Mouse (Mus musculus) CH12.LX (cell line): Measurements from ENCODE around the gene March9. TPM values are rescaled to one million over a fixed set of nuclear protein-coding genes. Genes with fewer than 3 reads are reported as not detected.
"Not testable (repeated sequence)": the region's sequence is repeated elsewhere in the genome, so short reads cannot be mapped to it uniquely, and the experiment has no call there.

Source experiments
- DNase-seq: peaks from one replicate; pipeline ENCODE4 v3.0.0-alpha.2; 2013; ENCODE audit errors: extremely low read depth
- H3K27ac ChIP-seq: 2 replicates; pipeline ENCODE4 v1.5.1; 2012; ENCODE audit warnings: low read depth, mild to moderate bottlenecking, control low read depth, moderate library complexity; ENCODE audit not compliant: insufficient read depth
- H3K27me3 ChIP-seq: replicated peaks from 2 replicates; pipeline ENCODE3; 2012; ENCODE audit warnings: inconsistent platforms
- H3K36me3 ChIP-seq, 2 experiments: replicated peaks in 1 of 2; 2 replicates each; pipeline versions ENCODE3 to v1.6.1; 2012; ENCODE audit warnings: inconsistent platforms in 1 of 2, low read length in 1 of 2, mild to moderate bottlenecking in 1 of 2, mixed read lengths in 1 of 2, moderate library complexity in 1 of 2; ENCODE audit not compliant: control insufficient read depth in 1 of 2, insufficient read depth in 1 of 2
- H3K4me1 ChIP-seq, 2 experiments: 2 replicates each; pipeline ENCODE4 v1.6.1; 2012; ENCODE audit warnings: inconsistent platforms in 1 of 2, moderate library complexity in 1 of 2; ENCODE audit not compliant: insufficient read depth in 2 of 2, control insufficient read depth in 1 of 2
- H3K4me2 ChIP-seq: 2 replicates; pipeline ENCODE4 v1.6.1; 2012; ENCODE audit warnings: low read depth, mild to moderate bottlenecking, control low read depth; ENCODE audit not compliant: poor library complexity, insufficient read depth, severe bottlenecking
- H3K4me3 ChIP-seq, 3 experiments: fragments of 150-350 bp in 1 of 3; sonication (generic) in 1 of 3; replicated peaks in 1 of 3; 2 replicates each; pipeline versions ENCODE3 to v1.5.1; 2011 to 2012; ENCODE audit warnings: low read depth in 2 of 3, low read length in 2 of 3, mild to moderate bottlenecking in 2 of 3, moderate library complexity in 2 of 3, control low read depth in 1 of 3, improper control_type of control experiment in 1 of 3, inconsistent platforms in 1 of 3, mixed read lengths in 1 of 3; ENCODE audit not compliant: poor library complexity in 1 of 3
- H3K79me2 ChIP-seq: replicated peaks from 2 replicates; pipeline ENCODE4 v1.6.1; 2012; ENCODE audit warnings: mild to moderate bottlenecking, moderate library complexity; ENCODE audit not compliant: control insufficient read depth, poor library complexity, insufficient read depth, severe bottlenecking; ENCODE audit errors: extremely low read depth
- H3K9ac ChIP-seq: 2 replicates; pipeline ENCODE4 v1.6.1; 2012; ENCODE audit warnings: low read depth, mild to moderate bottlenecking, control low read depth, moderate library complexity; ENCODE audit not compliant: insufficient read depth
- H3K9me3 ChIP-seq: replicated peaks from 2 replicates; pipeline ENCODE3; 2012; ENCODE audit warnings: low read length, inconsistent platforms, mixed read lengths
- CTCF ChIP-seq, 2 experiments: IDR thresholded peaks in 1 of 2; conservative IDR thresholded peaks in 1 of 2; 2 replicates each; pipeline ENCODE4 v1.5.1; 2011 to 2012; ENCODE audit warnings: low read depth in 2 of 2, low read length in 2 of 2, improper control_type of control experiment in 1 of 2, inconsistent platforms in 1 of 2, mild to moderate bottlenecking in 1 of 2, moderate library complexity in 1 of 2
- EP300 ChIP-seq: IDR thresholded peaks from 2 replicates; pipeline ENCODE4 v1.6.1; 2011; ENCODE audit warnings: low read length, improper control_type of control experiment
- ETS1 ChIP-seq: conservative IDR thresholded peaks from 2 replicates; pipeline ENCODE4 v1.6.1; 2012; ENCODE audit warnings: low read depth, mild to moderate bottlenecking, inconsistent platforms, low read length, improper control_type of control experiment, moderate library complexity
- IRF4 ChIP-seq: IDR thresholded peaks from 2 replicates; pipeline ENCODE4 v1.6.1; 2014; ENCODE audit warnings: low read depth, mild to moderate bottlenecking, inconsistent platforms, low read length, improper control_type of control experiment
- JUND ChIP-seq: conservative IDR thresholded peaks from 2 replicates; pipeline ENCODE4 v1.6.1; 2011; ENCODE audit warnings: low read depth, low read length, improper control_type of control experiment
- MAZ ChIP-seq: IDR thresholded peaks from 2 replicates; pipeline ENCODE4 v1.6.1; 2012; ENCODE audit warnings: low read depth, mild to moderate bottlenecking, inconsistent platforms, low read length, improper control_type of control experiment, moderate library complexity
- MEF2A ChIP-seq: IDR thresholded peaks from 2 replicates; pipeline ENCODE4 v1.6.1; 2014; ENCODE audit warnings: low read depth, mild to moderate bottlenecking, inconsistent platforms, low read length, improper control_type of control experiment, borderline replicate concordance
- MXI1 ChIP-seq: IDR thresholded peaks from 2 replicates; pipeline ENCODE4 v1.6.1; 2011; ENCODE audit warnings: mild to moderate bottlenecking, low read depth, low read length, improper control_type of control experiment
- POLR2AphosphoS2 ChIP-seq: IDR thresholded peaks from 2 replicates; pipeline ENCODE4 v1.6.1; 2011; ENCODE audit warnings: low read depth, low read length, improper control_type of control experiment
- RAD21 ChIP-seq: IDR thresholded peaks from 2 replicates; pipeline ENCODE4 v1.6.1; 2011; ENCODE audit warnings: low read depth, mild to moderate bottlenecking, low read length, improper control_type of control experiment, moderate library complexity
- RCOR1 ChIP-seq: conservative IDR thresholded peaks from 2 replicates; pipeline ENCODE4 v1.6.1; 2012; ENCODE audit warnings: low read depth, mild to moderate bottlenecking, inconsistent platforms, low read length, improper control_type of control experiment
- ZC3H11A ChIP-seq: IDR thresholded peaks from 2 replicates; pipeline ENCODE4 v1.6.1; 2012; ENCODE audit warnings: low read depth, mild to moderate bottlenecking, inconsistent platforms, low read length, improper control_type of control experiment
- dilution Hi-C: fragments of 300-500 bp; cut with MboI; formaldehyde crosslinking; loops from 2 replicates; pipeline ENCODE4 v1.14.3; 2020; ENCODE audit warnings: low sequenced_read_pairs; ENCODE audit not compliant: extremely low pct_unique_long_range_greater_than_20kb, extremely low pct_ligation_motif_present
- in situ Hi-C: fragments of 300-500 bp; cut with MboI; formaldehyde crosslinking; loops from 3 replicates; pipeline ENCODE4 v1.14.3; 2019; ENCODE audit warnings: low sequenced_read_pairs, low pct_ligation_motif_present, low pct_unique_long_range_greater_than_20kb, mixed read lengths
- polyA plus RNA-seq: library from polyadenylated mRNA; unstranded; fragments of >175 nt; gene quantifications from 2 replicates; pipeline ENCODE4 v1.2.1, GENCODE M21; 2012; ENCODE audit warnings: low read depth; ENCODE audit not compliant: insufficient read length
- total RNA-seq, 2 experiments: library from RNA; depleted of rRNA; stranded (reverse); fragments of 300-350 nt in 1 of 2; fragments of >200 nt in 1 of 2; gene quantifications; 2 replicates each; pipeline ENCODE4 v1.2.3; 2012 to 2014

The March9 gene
- total and polyA plus RNA-seq, 3 experiments = 0.68 to 3.4 (median 1.0) TPM

DNA sequence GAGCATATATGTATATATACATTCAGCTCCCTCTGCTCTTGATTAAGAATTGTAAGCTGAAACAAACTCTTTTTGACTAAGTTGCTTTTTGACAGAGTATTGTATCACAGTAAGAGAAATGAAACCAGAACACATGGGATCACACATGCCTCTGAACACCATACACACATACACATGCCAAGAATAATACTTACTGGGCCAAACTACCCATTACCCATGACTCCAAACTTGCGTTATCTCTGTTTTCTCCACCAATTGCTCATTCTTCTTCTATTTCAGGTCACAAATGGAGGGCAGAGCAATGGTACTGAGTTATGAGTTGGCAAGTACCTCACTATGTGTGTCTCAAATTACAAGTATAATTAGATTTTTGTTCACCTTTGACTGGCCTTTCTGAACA is 14.0 kb upstream of the March9 start:
- H3K9ac ChIP-seq = no peak overlapping the region
- no peak overlapping the region for H3K27ac ChIP-seq
- H3K4me2 ChIP-seq = no peak overlapping the region
- peaks cover 0 to 14% of the 10 kb centered on the region in 2 experiments for H3K36me3 ChIP-seq
- H3K79me2 ChIP-seq = peaks cover 11% of the 10 kb centered on the region
- H3K4me3 ChIP-seq = no peak overlapping the region
- dilution Hi-C loops (no loop called here), in situ Hi-C loops (no loop called here)
- TF ChIP-seq EP300 (no peak), IRF4 (no peak), RCOR1 (no peak)
- DNase-seq = no peak
- H3K27me3 ChIP-seq = no peaks in the 10 kb centered on the region
- no peaks in the 10 kb centered on the region for H3K9me3 ChIP-seq
- peaks cover 9 to 31% of the 10 kb centered on the region in 2 experiments; a peak in 3 of 4 replicates for H3K4me1 ChIP-seq

DNA sequence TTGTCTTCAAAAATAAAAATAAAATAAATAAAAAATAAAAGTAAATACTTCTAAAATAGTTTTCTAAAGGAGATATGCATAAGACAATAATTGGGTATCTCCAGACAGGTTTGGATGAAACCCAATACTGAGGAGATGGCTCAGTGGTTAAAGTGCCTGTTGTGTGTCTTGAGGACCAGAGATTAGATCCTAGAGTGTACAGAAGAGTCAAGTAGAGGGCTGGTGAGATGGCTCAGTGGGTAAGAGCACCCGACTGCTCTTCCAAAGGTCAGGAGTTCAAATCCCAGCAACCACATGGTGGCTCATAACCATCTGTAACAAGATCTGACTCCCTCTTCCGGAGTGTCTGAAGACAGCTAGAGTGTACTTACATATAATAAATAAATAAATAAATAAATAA is 13.0 kb upstream of the March9 start:
- H3K27ac ChIP-seq, H3K4me3 ChIP-seq, H3K4me2 ChIP-seq, DNase-seq, H3K9ac ChIP-seq, dilution Hi-C loops, H3K9me3 ChIP-seq, in situ Hi-C loops, H3K27me3 ChIP-seq: not testable (repeated sequence)
- Histone ChIP-seq H3K36me3 (peaks cover 8 to 14% of the 10 kb centered on the region in 2 experiments), H3K4me1 (peaks cover 9 to 39% of the 10 kb centered on the region in 2 experiments; a peak in 3 of 4 replicates), H3K79me2 (peaks cover 11% of the 10 kb centered on the region)

DNA sequence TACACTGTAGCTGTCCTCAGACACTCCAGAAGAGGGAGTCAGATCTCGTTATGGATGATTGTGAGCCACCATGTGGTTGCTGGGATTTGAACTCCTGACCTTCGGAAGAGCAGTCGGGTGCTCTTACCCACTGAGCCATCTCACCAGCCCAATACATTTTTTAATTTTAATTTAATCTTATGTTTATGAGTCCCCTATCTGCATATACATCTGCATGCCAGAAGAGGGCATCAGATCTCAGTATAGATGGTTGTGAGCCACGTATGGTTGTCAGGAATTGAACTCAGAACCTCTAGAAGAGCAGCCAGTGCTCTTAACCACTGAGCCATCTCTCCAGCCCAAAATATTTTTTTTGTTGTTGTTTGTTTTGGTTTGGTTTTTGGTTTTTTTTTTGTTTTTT is 12.3 kb upstream of the March9 start:
- Histone ChIP-seq H3K79me2 (peaks cover 11% of the 10 kb centered on the region), H3K36me3 (peaks cover 15% of the 10 kb centered on the region in 2 experiments), H3K4me1 (peaks cover 9 to 36% of the 10 kb centered on the region in 2 experiments; a peak in 3 of 4 replicates)
- in situ Hi-C loops, H3K4me2 ChIP-seq, DNase-seq, H3K27ac ChIP-seq, H3K4me3 ChIP-seq, H3K9ac ChIP-seq, dilution Hi-C loops, H3K9me3 ChIP-seq, H3K27me3 ChIP-seq: not testable (repeated sequence)
- TF ChIP-seq CTCF (conservative IDR thresholded peaks at IDR 0.05 in 1 of 2, IDR thresholded peaks at IDR 0.05 in 1 of 2; ENCODE audit: low read depth in 2 of 2, low read length in 2 of 2) = peak in 1 of 2 experiments; percentile 7; a peak in 1 of 4 replicates

DNA sequence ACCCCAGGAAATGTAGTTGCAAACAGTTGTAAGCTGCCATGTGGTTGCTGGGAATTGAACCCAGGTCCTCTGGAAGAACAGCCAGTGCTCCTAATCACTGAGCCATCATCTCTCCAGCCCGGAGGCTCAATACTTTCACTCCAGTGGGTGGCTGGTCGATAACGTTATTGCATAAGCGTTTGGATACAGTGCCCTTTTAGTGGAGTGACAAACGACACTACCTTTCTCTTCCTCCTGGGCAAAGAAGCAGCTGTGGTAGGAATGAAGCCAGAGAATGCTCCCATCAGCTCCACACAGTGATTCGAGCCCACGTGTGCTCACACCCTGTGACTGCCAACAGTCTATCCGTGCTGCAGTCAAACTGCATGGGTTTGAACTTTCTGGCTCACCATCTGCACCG is 11.2 kb upstream of the March9 start:
- dilution Hi-C loops = no loop called here
- H3K4me1 ChIP-seq = peaks cover 7 to 33% of the 10 kb centered on the region in 2 experiments; a peak in 3 of 4 replicates
- H3K9ac ChIP-seq = peak overlapping the region; percentile 97
- H3K27me3 ChIP-seq = no peaks in the 10 kb centered on the region
- DNase-seq = no peak
- in situ Hi-C loops = no loop called here
- TF ChIP-seq RAD21 = no peak
- no peak; the same call in 1 of the 2 replicates for TF ChIP-seq MXI1
- TF ChIP-seq JUND = no peak
- TF ChIP-seq MAZ = no peak
- no peak for TF ChIP-seq ZC3H11A
- no peak for TF ChIP-seq MEF2A
- no peak for TF ChIP-seq ETS1
- TF ChIP-seq POLR2AphosphoS2 = no peak
- H3K4me2 ChIP-seq = peak overlapping the region; percentile 31
- H3K36me3 ChIP-seq = peaks cover 24 to 25% of the 10 kb centered on the region in 2 experiments
- H3K79me2 ChIP-seq = peaks cover 11% of the 10 kb centered on the region; the same call in 1 of the 2 replicates
- H3K9me3 ChIP-seq = no peaks in the 10 kb centered on the region
- no peak overlapping the region for H3K27ac ChIP-seq
- peak overlapping the region; percentile 2 to 87 (median 86) for H3K4me3 ChIP-seq
